Mouse (Mus musculus): ENCODE measurements around the gene Per2.

Per2 gene

GRCm38 (mm10) chr1:91458223-91458861 lies 782 bp downstream of the Per2 start:
- in situ Hi-C loops (cut with MboI) = no loop called here

GRCm38 (mm10) chr1:91457698-91458097 lies 1.4 kb downstream of the Per2 start:
- in situ Hi-C loops (cut with MboI) = no loop called here

- in situ Hi-C loops (cut with MboI) = no loop called here
Observed at GRCm38 (mm10) chr1:91457116-91457515, 2.0 kb downstream of the Per2 start.

- in situ Hi-C loops (cut with MboI) = no loop called here
Observed at GRCm38 (mm10) chr1:91456301-91456801, 2.8 kb downstream of the Per2 start.

GRCm38 (mm10) chr1:91455661-91456161 lies 3.4 kb downstream of the Per2 start:
- in situ Hi-C loops (cut with MboI) = no loop called here

GRCm38 (mm10) chr1:91454927-91455326 lies 4.2 kb downstream of the Per2 start:
- in situ Hi-C loops (cut with MboI) = no loop called here

GRCm38 (mm10) chr1:91454366-91454765 lies 4.8 kb downstream of the Per2 start:
- in situ Hi-C loops (cut with MboI) = no loop called here

GRCm38 (mm10) chr1:91453932-91454331 lies 5.2 kb downstream of the Per2 start:
- in situ Hi-C loops (cut with MboI) = no loop called here

- in situ Hi-C loops (cut with MboI) = no loop called here
Observed at GRCm38 (mm10) chr1:91451547-91452084, 7.5 kb downstream of the Per2 start.

GRCm38 (mm10) chr1:91450851-91451250 lies 8.3 kb downstream of the Per2 start:
- in situ Hi-C loops (cut with MboI) = no loop called here

- in situ Hi-C loops (cut with MboI) = no loop called here
Observed at GRCm38 (mm10) chr1:91448688-91449087, 10.4 kb downstream of the Per2 start.

GRCm38 (mm10) chr1:91446511-91446910 lies 12.6 kb downstream of the Per2 start:
- in situ Hi-C loops (cut with MboI) = no loop called here

GRCm38 (mm10) chr1:91446060-91446459 lies 13.1 kb downstream of the Per2 start:
- in situ Hi-C loops (cut with MboI) = no loop called here

- in situ Hi-C loops (cut with MboI) = no loop called here
Observed at GRCm38 (mm10) chr1:91444841-91445830, 14.0 kb downstream of the Per2 start.

- in situ Hi-C loops (cut with MboI) = no loop called here
Observed at GRCm38 (mm10) chr1:91442350-91442990, 16.7 kb downstream of the Per2 start.

- in situ Hi-C loops (cut with MboI) = no loop called here
Observed at GRCm38 (mm10) chr1:91441855-91442254, 17.3 kb downstream of the Per2 start.

GRCm38 (mm10) chr1:91439776-91440175 lies 19.3 kb downstream of the Per2 start:
- in situ Hi-C loops (cut with MboI) = no loop called here

- in situ Hi-C loops (cut with MboI) = no loop called here
Observed at GRCm38 (mm10) chr1:91437573-91437972, 21.6 kb downstream of the Per2 start.

GRCm38 (mm10) chr1:91437083-91437400 lies 22.1 kb downstream of the Per2 start:
- in situ Hi-C loops (cut with MboI) = no loop called here

GRCm38 (mm10) chr1:91436380-91437082 lies 22.6 kb downstream of the Per2 start:
- in situ Hi-C loops (cut with MboI) = no loop called here

GRCm38 (mm10) chr1:91435606-91436130 lies 23.5 kb downstream of the Per2 start:
- in situ Hi-C loops (cut with MboI) = no loop called here

All from mature B cell (primary cell).